Mouse (Mus musculus) Patski (cell line): ENCODE results near the gene Mal. TPM values are rescaled to one million over a fixed set of nuclear protein-coding genes. Genes with fewer than 3 reads are reported as not detected.

Source experiments
- ATAC-seq: fragments of 100-300 bp; one replicate; pipeline ENCODE4 v1.8.0; 2021
- CTCF ChIA-PET: fragments of 350-600 bp; sonication (Branson Sonifier 250); formaldehyde crosslinking; loops from one replicate; lab custom pipeline; 2022; ENCODE audit warnings: inconsistent platforms; lab: Charles Lee
- POLR2A ChIA-PET: fragments of 350-600 bp; sonication (Branson Sonifier 250); formaldehyde crosslinking; loops from one replicate; lab custom pipeline; 2022; ENCODE audit warnings: antibody characterized with exemption, inconsistent platforms; lab: Charles Lee
- DNase-seq: peaks from one replicate; pipeline ENCODE4 v3.0.0-alpha.2; 2011; ENCODE audit warnings: low read depth, low spot score
- H3K27me3 ChIP-seq: fragments of 371-371 bp; one replicate; pipeline ENCODE4 v1.5.1; 2021
- CTCF ChIP-seq: fragments of 100-300 bp; IDR thresholded peaks from one replicate; pipeline ENCODE4 v1.5.1; 2021
- in situ Hi-C: fragments of 300-500 bp; cut with MboI; formaldehyde crosslinking; loops from 3 replicates; pipeline ENCODE4 v1.11.1; 2018; ENCODE audit warnings: low pct_unique_long_range_greater_than_20kb, mixed read lengths
- polyA plus RNA-seq: library from polyadenylated mRNA; unstranded; gene quantifications from one replicate; pipeline ENCODE4 v1.2.3, GENCODE M21; 2021

The Mal gene
- polyA plus RNA-seq, 1 experiment from 2014 or later, result 1.1 TPM

GRCm38 (mm10) chr2:127652335-127652734 is 4.2 kb downstream of the Mal start:
- in situ Hi-C loops, result no loop called here
- ChIA-PET POLR2A (no interaction called here), CTCF (no interaction called here)
- peaks cover 5% of the 10 kb centered on the region for H3K27me3 ChIP-seq
- DNase-seq (no peak), ATAC-seq (no peak)
- TF ChIP-seq CTCF, result no peak

GRCm38 (mm10) chr2:127651601-127652000 is 4.9 kb downstream of the Mal start:
- in situ Hi-C loops, result no loop called here
- no peak for DNase-seq
- ATAC-seq, result peak; percentile 58
- TF ChIP-seq CTCF, result no peak
- POLR2A ChIA-PET, result no interaction called here
- H3K27me3 ChIP-seq, result peaks cover 5% of the 10 kb centered on the region
- CTCF ChIA-PET, result no interaction called here

- ChIA-PET POLR2A (no interaction called here), CTCF (no interaction called here)
- in situ Hi-C loops, result no loop called here
- no peak for DNase-seq
- TF ChIP-seq CTCF, result no peak
- H3K27me3 ChIP-seq, result no peaks in the 10 kb centered on the region
- ATAC-seq, result no peak
Measured at GRCm38 (mm10) chr2:127649921-127650320, 6.6 kb downstream of the Mal start.

DNA sequence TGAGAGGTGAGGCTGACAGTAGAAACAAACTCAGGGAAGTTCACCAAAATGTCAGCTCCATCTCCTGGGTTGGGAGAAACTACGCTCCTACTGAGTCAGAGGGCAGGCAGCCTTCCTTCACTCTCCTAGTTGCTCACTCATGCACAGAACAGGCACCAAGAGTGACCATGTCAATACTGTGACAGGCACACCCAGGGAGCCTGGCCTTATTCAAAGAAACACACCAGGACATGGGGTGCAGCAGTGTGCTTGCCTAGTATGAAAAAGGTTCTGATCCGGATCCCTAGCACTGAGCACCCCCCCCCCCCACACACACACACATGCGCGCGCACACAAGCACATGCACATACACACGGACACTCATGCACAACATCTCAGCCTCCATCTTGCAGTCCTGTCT is 8.3 kb downstream of the Mal start:
- DNase-seq (no peak), ATAC-seq (no peak)
- ChIA-PET POLR2A (no interaction called here), CTCF (no interaction called here)
- in situ Hi-C loops, result no loop called here
- no peaks in the 10 kb centered on the region for H3K27me3 ChIP-seq
- no peak for TF ChIP-seq CTCF

DNA sequence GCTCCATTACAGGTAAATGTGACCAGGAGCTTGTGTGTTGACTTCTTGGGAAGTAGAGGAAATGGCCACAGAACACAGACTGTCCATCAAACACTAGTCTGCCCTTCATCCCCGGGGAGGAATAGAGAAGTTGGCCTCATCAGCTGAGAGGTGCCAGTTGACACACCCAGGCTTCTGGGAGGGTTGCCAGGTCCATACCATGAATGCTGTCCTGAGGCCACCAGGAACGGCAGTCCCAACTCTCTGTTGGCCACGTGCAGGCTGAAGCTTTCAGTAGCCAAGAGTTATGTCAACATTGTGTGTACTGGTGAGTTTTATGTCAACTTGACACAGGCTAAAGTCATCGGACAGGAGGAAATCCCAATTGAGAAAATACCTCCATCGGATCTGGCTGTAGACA is 9.6 kb downstream of the Mal start:
- no peaks in the 10 kb centered on the region for H3K27me3 ChIP-seq
- in situ Hi-C loops, result no loop called here
- ATAC-seq (no peak), DNase-seq (no peak)
- no peak for TF ChIP-seq CTCF
- ChIA-PET CTCF (interaction anchor here (1.4 to 2.1 kb wide), 4 partner anchors 9 to 39 kb away, joined by 3 to 4 read pairs (median 4); partner anchors contain the start of gene Mal), POLR2A (no interaction called here)

GRCm38 (mm10) chr2:127643728-127644704 is 12.5 kb downstream of the Mal start:
- ATAC-seq (no peak), DNase-seq (no peak)
- ChIA-PET CTCF (no interaction called here), POLR2A (no interaction called here)
- H3K27me3 ChIP-seq, result no peaks in the 10 kb centered on the region
- no peak for TF ChIP-seq CTCF
- in situ Hi-C loops, result no loop called here

DNA sequence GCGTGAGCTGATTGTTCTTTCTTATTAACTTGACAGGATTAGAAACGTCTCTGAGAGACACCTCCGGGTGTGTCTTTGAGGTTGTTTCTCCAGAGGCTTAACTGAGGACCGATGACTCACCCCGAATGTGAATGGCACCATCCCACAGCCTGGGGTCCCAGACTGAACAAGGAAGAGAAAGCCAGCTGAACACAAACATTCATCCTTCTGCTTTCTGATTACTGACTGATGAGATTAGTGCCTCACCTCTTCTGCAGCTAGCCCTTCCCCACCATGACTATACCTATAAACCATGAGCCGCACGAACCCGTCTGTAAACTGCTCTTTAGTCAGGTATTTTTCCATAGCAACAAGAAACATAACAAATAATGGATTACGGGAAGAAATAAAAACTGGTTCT is 17.5 kb downstream of the Mal start:
- DNase-seq (no peak), ATAC-seq (no peak)
- H3K27me3 ChIP-seq, result no peaks in the 10 kb centered on the region
- in situ Hi-C loops, result no loop called here
- TF ChIP-seq CTCF, result no peak
- POLR2A ChIA-PET, result no interaction called here
- CTCF ChIA-PET, result no interaction called here

DNA sequence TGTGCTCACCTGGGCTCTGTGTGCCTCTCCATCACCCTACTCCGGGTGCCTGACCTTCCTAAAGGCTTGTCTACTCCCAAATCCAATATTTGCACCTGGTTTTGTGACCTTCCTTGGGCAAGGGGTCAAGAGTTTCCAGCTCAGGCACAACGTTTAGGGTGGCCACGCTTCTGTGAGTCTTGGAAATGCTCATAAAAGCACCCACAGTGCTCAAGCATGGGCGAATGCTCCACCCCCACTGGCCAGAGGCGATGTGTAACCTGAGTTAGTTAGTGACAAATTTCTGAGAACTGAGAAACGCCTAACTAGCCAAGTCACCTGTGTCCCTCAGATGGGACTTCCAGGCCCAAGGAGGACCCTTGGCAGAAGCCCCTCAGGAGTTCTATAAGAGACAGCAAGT is 20.9 kb downstream of the Mal start:
- ATAC-seq, result no peak
- in situ Hi-C loops, result no loop called here
- ChIA-PET CTCF (interaction anchor here (1.7 kb wide), 1 partner anchor 10 kb away, joined by 4 read pairs; no protein-coding TSS in a partner anchor), POLR2A (no interaction called here)
- H3K27me3 ChIP-seq, result no peaks in the 10 kb centered on the region
- DNase-seq, result no peak
- TF ChIP-seq CTCF, result no peak

- in situ Hi-C loops, result no loop called here
- DNase-seq (no peak), ATAC-seq (no peak)
- no peaks in the 10 kb centered on the region for H3K27me3 ChIP-seq
- no peak for TF ChIP-seq CTCF
- ChIA-PET POLR2A (no interaction called here), CTCF (no interaction called here)
Measured at GRCm38 (mm10) chr2:127632601-127633000, 23.9 kb downstream of the Mal start.

DNA sequence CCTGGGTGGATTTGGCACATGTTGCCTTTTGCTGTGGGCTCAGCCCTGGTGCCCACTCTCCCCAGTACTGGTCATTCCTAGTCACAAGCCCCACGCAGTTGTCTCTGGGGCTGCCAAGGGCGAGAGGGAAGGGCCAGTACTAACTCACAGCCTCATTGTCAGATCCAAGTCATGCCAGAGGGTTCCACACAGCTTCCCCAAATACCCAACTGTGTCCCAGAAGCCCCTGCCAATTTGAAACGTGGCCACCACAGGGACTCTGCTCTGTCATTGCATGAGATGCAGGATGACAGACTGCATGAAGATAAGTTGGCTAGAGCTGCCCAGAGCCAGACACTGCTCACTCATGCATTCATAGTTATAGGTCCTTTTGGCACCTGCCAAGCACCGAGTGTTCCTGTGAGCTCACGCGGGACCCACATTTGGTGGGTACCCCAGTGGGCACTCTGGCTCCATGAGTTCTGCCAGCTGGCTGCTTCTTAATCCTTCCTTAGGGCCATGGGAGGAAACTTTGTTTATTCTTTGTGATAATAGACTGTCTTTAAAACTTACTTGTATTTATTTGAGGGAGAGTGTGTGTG is 28.4 kb downstream of the Mal start:
- no peaks in the 10 kb centered on the region for H3K27me3 ChIP-seq
- ATAC-seq, result no peak
- DNase-seq, result no peak
- CTCF ChIA-PET, result no interaction called here
- POLR2A ChIA-PET, result no interaction called here
- no peak for TF ChIP-seq CTCF
- in situ Hi-C loops, result no loop called here

GRCm38 (mm10) chr2:127627354-127627753 is 29.1 kb downstream of the Mal start:
- TF ChIP-seq CTCF, result no peak
- CTCF ChIA-PET, result no interaction called here
- H3K27me3 ChIP-seq, result no peaks in the 10 kb centered on the region
- in situ Hi-C loops, result no loop called here
- no peak for ATAC-seq
- no peak for DNase-seq
- POLR2A ChIA-PET, result no interaction called here
